In the genomic region with DNA sequence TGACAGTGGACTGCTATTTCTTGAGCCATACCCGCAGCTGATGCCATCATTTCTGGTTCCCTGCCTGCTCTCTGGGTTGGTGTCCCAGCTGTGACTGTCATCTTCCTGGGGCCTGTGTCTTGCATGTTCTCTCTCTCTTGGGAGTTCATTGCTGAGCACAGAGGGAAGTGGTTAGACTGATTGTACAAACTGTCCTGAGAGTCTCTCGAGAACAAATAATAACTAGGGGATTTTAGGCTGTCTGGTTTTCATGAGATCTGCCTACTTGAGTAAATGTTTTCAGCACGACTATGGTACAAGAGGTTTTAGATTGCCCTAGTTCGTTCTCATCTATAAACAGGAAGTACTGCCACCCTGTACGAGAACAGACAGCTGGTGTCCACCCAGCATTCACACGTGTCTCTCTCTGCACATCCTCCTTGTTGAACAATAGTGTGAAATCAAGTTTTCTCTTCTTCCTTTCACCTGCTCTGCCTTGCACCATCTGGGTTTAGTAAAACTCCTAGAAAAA, we compare ENCODE assay signal across 1 mouse cellular context.
A peak's percentile ranks its signal among the peaks of the same experiment; 100 is the strongest.
TF ChIP-seq lines count a peak whose summit lies in the region.

No protein-coding gene starts in this region.

TF ChIP-seq in CH12.LX, 34 proteins besides CTCF, POLR2A, EP300 and RAD21 (continued from another document):
- TF ChIP-seq HCFC1 (IDR thresholded peaks at IDR 0.05; ENCODE audit: low read depth, low read length): peak; percentile 56
- peak; percentile 79 for TF ChIP-seq ELF1 (IDR thresholded peaks at IDR 0.05; ENCODE audit: low read depth, low read length)
- peak; percentile 60; the same call in 1 of the 2 replicates for TF ChIP-seq SIN3A (IDR thresholded peaks at IDR 0.05; ENCODE audit: low read length)
- TF ChIP-seq MYC (IDR thresholded peaks at IDR 0.05; ENCODE audit: low read depth, low read length): peak; percentile 82
